7 mouse cellular contexts compared by ENCODE assay signal in genomic region chr4:151057347-151058321, GRCm38 (mm10). TPM values are rescaled to one million over a fixed set of nuclear protein-coding genes. Genes with fewer than 3 reads are reported as not detected.
DNase-seq lines count a peak whose midpoint lies in the region; ATAC-seq lines count a peak whose summit lies in the region.

Gene Vamp3 (minus strand): TSS chr4:151057963.

- WGBS in intestine, embryonic 16.5 days = under 1% methylated on average over 113 of the region's 114 CpGs
- under 1% methylated on average over 106 of the region's 114 CpGs for WGBS in midbrain, embryonic 11.5 days

- no peaks in the 10 kb centered on the region for H3K36me3 ChIP-seq in intestine, embryonic 16.5 days (ENCODE audit: control insufficient read depth, insufficient read depth, low read length)
- H3K36me3 ChIP-seq in midbrain, embryonic 11.5 days (ENCODE audit: control insufficient read depth, insufficient read depth, low read length) = peaks cover 2% of the 10 kb centered on the region

- H3K27ac ChIP-seq in intestine, embryonic 16.5 days (ENCODE audit: low read length) = peak within 1 kb of the TSS; percentile 97
- peak within 1 kb of the TSS; percentile 65 for H3K27ac ChIP-seq in midbrain, embryonic 11.5 days (ENCODE audit: low read depth, low read length)

- peaks cover 7% of the 10 kb centered on the region; the same call in 1 of the 2 replicates for H3K4me1 ChIP-seq in intestine, embryonic 16.5 days (ENCODE audit: control insufficient read depth, insufficient read depth, low read length)
- H3K4me1 ChIP-seq in midbrain, embryonic 11.5 days (ENCODE audit: control insufficient read depth, insufficient read depth, low read length) = peaks cover 12% of the 10 kb centered on the region

- 0 out of 2 replicates have a peak, but pooled peaks cover 4% of the 10 kb centered on the region for H3K9me3 ChIP-seq in intestine, embryonic 16.5 days (ENCODE audit: control insufficient read depth, low read length)
- H3K9me3 ChIP-seq in midbrain, embryonic 11.5 days (ENCODE audit: control insufficient read depth, low read length) = no peaks in the 10 kb centered on the region

- peak; percentile 99 for ATAC-seq in intestine, embryonic 16.5 days
- peak; percentile 99 for ATAC-seq in midbrain, embryonic 11.5 days (ENCODE audit: low FRiP score)

- peak; percentile 98 for DNase-seq in adrenal gland, adult 8-10 months
- peak; percentile 99 for DNase-seq in embryo, embryonic 9.5 days (ENCODE audit: extremely low spot score)
- peak; percentile 98 to 100 for DNase-seq in gastrocnemius, postnatal 4 days (ENCODE audit: low spot score in 2 of 2)
- DNase-seq in left cerebral cortex, postnatal 36 days (ENCODE audit: low spot score in 2 of 2) = peak; percentile 98 to 99
- peak; percentile 100 for DNase-seq in midbrain, embryonic 11.5 days (ENCODE audit: low spot score, missing footprints)
- peak; percentile 99 for DNase-seq in skeletal muscle tissue, adult 2 months (ENCODE audit: low read depth, low spot score)

- H3K9ac ChIP-seq in intestine, embryonic 16.5 days (ENCODE audit: low read depth, low read length) = peak within 1 kb of the TSS; percentile 97
- H3K9ac ChIP-seq in midbrain, embryonic 11.5 days (ENCODE audit: low read length) = peak within 1 kb of the TSS; percentile 88

- H3K4me3 ChIP-seq in intestine, embryonic 16.5 days (ENCODE audit: low read length) = peak within 1 kb of the TSS; percentile 94
- H3K4me3 ChIP-seq in midbrain, embryonic 11.5 days (ENCODE audit: low read depth, low read length) = peak within 1 kb of the TSS; percentile 91

- peak within 1 kb of the TSS; percentile 66 for H3K4me2 ChIP-seq in intestine, embryonic 16.5 days (ENCODE audit: low read depth, low read length)
- H3K4me2 ChIP-seq in midbrain, embryonic 11.5 days = peak within 1 kb of the TSS; percentile 75

- no peaks in the 10 kb centered on the region for H3K27me3 ChIP-seq in intestine, embryonic 16.5 days (replicated peaks; ENCODE audit: control insufficient read depth, insufficient read depth, low read length)
- H3K27me3 ChIP-seq in midbrain, embryonic 11.5 days (ENCODE audit: control insufficient read depth, insufficient read depth, low read length) = no peaks in the 10 kb centered on the region

- intact Hi-C loops in left cerebral cortex, postnatal 36 days (cut with DNase I) = no loop called here

RNA-seq across cellular contexts. Expression of gene Vamp3, which starts in this region (rescaled TPM):
- total RNA-seq in adrenal gland, adult 8-10 months (2022) = 10 to 100 TPM; 57.3 to 70.2 (median 63.4) TPM
- 10 to 100 TPM; 78.8 to 79.1 TPM for total RNA-seq in gastrocnemius, postnatal 4 days (2021)
- polyA plus RNA-seq in intestine, embryonic 16.5 days (2015; fragmentation: Nextera tagmentation; extraction: Ambion mirVana) = 122 TPM in 2 replicates
- total RNA-seq in left cerebral cortex, postnatal 36 days (2021) = 10 to 100 TPM; 30.8 to 31.6 TPM
- 80.3 and 87.9 TPM in 2 replicates for polyA plus RNA-seq in midbrain, embryonic 11.5 days (2014; fragmentation: Nextera tagmentation; extraction: Ambion mirVana)

Comparison
In these comparisons a context has a peak if more than half of its experiments do, and no peak if none do; other contexts are left out.
1. Peak in every context shown above with its lines: DNase-seq, ATAC-seq, H3K4me3 ChIP-seq and H3K27ac ChIP-seq.